Mouse (Mus musculus) MEL (cell line): ENCODE measurements at regions not wholly inside any gene's neighbourhood (a gene's known extent, or its start where the extent isn't known, plus 50 kb on each side); places are given as distances from the start of the nearest gene placed in this dataset.

Source experiments
- DNase-seq: peaks from one replicate; pipeline ENCODE4 v3.0.0; 2011; ENCODE audit warnings: low read depth, low spot score
- H3K27ac ChIP-seq: 2 replicates; pipeline ENCODE4 v1.5.1; 2012; ENCODE audit warnings: low read depth, mild to moderate bottlenecking, control low read depth, low read length, moderate library complexity; ENCODE audit not compliant: control insufficient read depth
- H3K27me3 ChIP-seq, 2 experiments: fragments of 150-350 bp in 1 of 2; sonication (generic) in 1 of 2; 2 replicates each; pipeline ENCODE4 v1.6.1; 2012; ENCODE audit warnings: low read length in 2 of 2, mild to moderate bottlenecking in 2 of 2, improper control_type of control experiment in 1 of 2, moderate library complexity in 1 of 2; ENCODE audit not compliant: insufficient read depth in 2 of 2, control insufficient read depth in 1 of 2
- H3K36me3 ChIP-seq, 2 experiments: 2 replicates each; pipeline ENCODE4 v1.6.1; 2012 to 2014; ENCODE audit warnings: low read length in 2 of 2, improper control_type of control experiment in 1 of 2, inconsistent platforms in 1 of 2, mild to moderate bottlenecking in 1 of 2; ENCODE audit not compliant: insufficient read depth in 2 of 2, control insufficient read depth in 1 of 2
- H3K4me1 ChIP-seq, 2 experiments: fragments of 150-350 bp in 1 of 2; sonication (generic) in 1 of 2; 2 replicates each; pipeline ENCODE4 v1.6.1; 2012; ENCODE audit warnings: low read length in 2 of 2, improper control_type of control experiment in 1 of 2, mild to moderate bottlenecking in 1 of 2; ENCODE audit not compliant: insufficient read depth in 2 of 2, control insufficient read depth in 1 of 2
- H3K4me3 ChIP-seq, 2 experiments: fragments of 150-350 bp in 1 of 2; sonication (generic) in 1 of 2; 2 replicates each; pipeline ENCODE4 v1.5.1; 2012; ENCODE audit warnings: low read depth in 2 of 2, low read length in 2 of 2, mild to moderate bottlenecking in 2 of 2, moderate library complexity in 2 of 2, control low read depth in 1 of 2, improper control_type of control experiment in 1 of 2; ENCODE audit not compliant: control insufficient read depth in 1 of 2, insufficient read depth in 1 of 2
- H3K79me2 ChIP-seq: 2 replicates; pipeline ENCODE4 v1.6.1; 2012; ENCODE audit warnings: mild to moderate bottlenecking, low read length, moderate library complexity; ENCODE audit not compliant: control insufficient read depth, poor library complexity, insufficient read depth
- H3K9ac ChIP-seq: 2 replicates; pipeline ENCODE4 v1.6.1; 2012; ENCODE audit warnings: low read depth, mild to moderate bottlenecking, control low read depth, low read length, moderate library complexity; ENCODE audit not compliant: control insufficient read depth, poor library complexity, severe bottlenecking
- H3K9me3 ChIP-seq: fragments of 150-350 bp; sonication (generic); replicated peaks from 2 replicates; pipeline ENCODE4 v1.6.1; 2012; ENCODE audit warnings: mild to moderate bottlenecking, low read length, improper control_type of control experiment, moderate library complexity; ENCODE audit not compliant: insufficient read depth
- CHD1 ChIP-seq: IDR thresholded peaks from 2 replicates; pipeline ENCODE4 v1.6.1; 2012; ENCODE audit warnings: low read depth, mild to moderate bottlenecking, inconsistent platforms, low read length, improper control_type of control experiment
- CHD2 ChIP-seq: IDR thresholded peaks from 2 replicates; pipeline ENCODE4 v1.6.1; 2011; ENCODE audit warnings: low read length, improper control_type of control experiment
- CTCF ChIP-seq, 3 experiments: IDR thresholded peaks in 2 of 3; conservative IDR thresholded peaks in 1 of 3; 2 replicates each; pipeline ENCODE4 v1.5.1; 2011 to 2012; ENCODE audit warnings: low read length in 3 of 3, low read depth in 2 of 3, mild to moderate bottlenecking in 2 of 3, improper control_type of control experiment in 1 of 3, inconsistent platforms in 1 of 3, mixed read lengths in 1 of 3, moderate library complexity in 1 of 3; ENCODE audit not compliant: control insufficient read depth in 1 of 3, insufficient read depth in 1 of 3, poor library complexity in 1 of 3, severe bottlenecking in 1 of 3
- HCFC1 ChIP-seq: IDR thresholded peaks from 2 replicates; pipeline ENCODE4 v1.6.1; 2012; ENCODE audit warnings: low read depth, mild to moderate bottlenecking, inconsistent platforms, low read length, improper control_type of control experiment, moderate library complexity
- JUND ChIP-seq: IDR thresholded peaks from 2 replicates; pipeline ENCODE4 v1.6.1; 2011; ENCODE audit warnings: low read depth, mild to moderate bottlenecking, improper control_type of control experiment, low read length
- KAT2A ChIP-seq: conservative IDR thresholded peaks from 2 replicates; pipeline ENCODE4 v1.6.1; 2012; ENCODE audit warnings: low read depth, low read length, improper control_type of control experiment, inconsistent platforms
- MAZ ChIP-seq: IDR thresholded peaks from 2 replicates; pipeline ENCODE4 v1.6.1; 2012; ENCODE audit warnings: low read depth, mild to moderate bottlenecking, inconsistent platforms, low read length, improper control_type of control experiment
- MEF2A ChIP-seq: IDR thresholded peaks from 2 replicates; pipeline ENCODE4 v1.6.1; 2014; ENCODE audit warnings: low read depth, mild to moderate bottlenecking, inconsistent platforms, low read length, improper control_type of control experiment; ENCODE audit not compliant: poor library complexity, insufficient replicate concordance, severe bottlenecking; ENCODE audit errors: extremely low read depth
- MYB ChIP-seq: IDR thresholded peaks from 2 replicates; pipeline ENCODE4 v1.6.1; 2011; ENCODE audit warnings: mild to moderate bottlenecking, low read depth, low read length, improper control_type of control experiment
- NELFE ChIP-seq: IDR thresholded peaks from 2 replicates; pipeline ENCODE4 v1.6.1; 2011; ENCODE audit warnings: low read depth, low read length, improper control_type of control experiment
- POLR2A ChIP-seq, 2 experiments: IDR thresholded peaks; 2 replicates each; pipeline ENCODE4 v1.6.1; 2011 to 2012; ENCODE audit warnings: low read length in 2 of 2, mild to moderate bottlenecking in 2 of 2, control low read depth in 1 of 2, improper control_type of control experiment in 1 of 2, low read depth in 1 of 2, moderate library complexity in 1 of 2; ENCODE audit not compliant: control insufficient read depth in 1 of 2, insufficient read depth in 1 of 2, poor library complexity in 1 of 2
- POLR2AphosphoS2 ChIP-seq: IDR thresholded peaks from 2 replicates; pipeline ENCODE4 v1.6.1; 2011; ENCODE audit warnings: low read length, improper control_type of control experiment
- RAD21 ChIP-seq: IDR thresholded peaks from 2 replicates; pipeline ENCODE4 v1.6.1; 2011; ENCODE audit warnings: mild to moderate bottlenecking, low read depth, low read length, improper control_type of control experiment
- RCOR1 ChIP-seq: IDR thresholded peaks from 2 replicates; pipeline ENCODE4 v1.6.1; 2012; ENCODE audit warnings: low read depth, mild to moderate bottlenecking, inconsistent platforms, low read length, improper control_type of control experiment
- SIN3A ChIP-seq: IDR thresholded peaks from 2 replicates; pipeline ENCODE4 v1.6.1; 2012; ENCODE audit warnings: low read length, improper control_type of control experiment, inconsistent platforms
- TAL1 ChIP-seq: IDR thresholded peaks from 2 replicates; pipeline ENCODE4 v1.6.1; 2012; ENCODE audit warnings: mild to moderate bottlenecking, inconsistent platforms, low read length, moderate library complexity, mixed read lengths
- USF2 ChIP-seq, 2 experiments: IDR thresholded peaks; 2 replicates each; pipeline ENCODE4 v1.6.1; 2011 to 2012; ENCODE audit warnings: improper control_type of control experiment in 2 of 2, low read length in 2 of 2, borderline replicate concordance in 1 of 2, inconsistent platforms in 1 of 2, low read depth in 1 of 2, mild to moderate bottlenecking in 1 of 2; ENCODE audit not compliant: insufficient read depth in 1 of 2
- ZC3H11A ChIP-seq: IDR thresholded peaks from 2 replicates; pipeline ENCODE4 v1.6.1; 2012; ENCODE audit warnings: low read depth, mild to moderate bottlenecking, inconsistent platforms, low read length, improper control_type of control experiment
- ZKSCAN1 ChIP-seq: IDR thresholded peaks from 2 replicates; pipeline ENCODE4 v1.6.1; 2012; ENCODE audit warnings: low read depth, mild to moderate bottlenecking, inconsistent platforms, low read length, improper control_type of control experiment, moderate library complexity
- ZNF384 ChIP-seq: IDR thresholded peaks from 2 replicates; pipeline ENCODE4 v1.6.1; 2012; ENCODE audit warnings: low read depth, mild to moderate bottlenecking, inconsistent platforms, low read length, improper control_type of control experiment

- no peak for DNase-seq
- Histone ChIP-seq H3K4me1 (no peaks in the 10 kb centered on the region), H3K9me3 (no peaks in the 10 kb centered on the region), H3K4me3 (no peak overlapping the region), H3K27me3 (no peaks in the 10 kb centered on the region), H3K36me3 (no peaks in the 10 kb centered on the region), H3K27ac (no peak overlapping the region), H3K79me2 (no peaks in the 10 kb centered on the region), H3K9ac (no peak overlapping the region)
- TF ChIP-seq ZC3H11A (no peak), CHD2 (no peak), KAT2A (no peak), JUND (no peak), SIN3A (no peak), POLR2A (IDR thresholded peaks at IDR 0.05; ENCODE audit: control insufficient read depth in 1 of 2, insufficient read depth in 1 of 2, low read depth in 1 of 2, low read length in 2 of 2, poor library complexity in 1 of 2) (no peak), NELFE (no peak), TAL1 (no peak), RCOR1 (no peak), USF2 (IDR thresholded peaks at IDR 0.05; ENCODE audit: borderline replicate concordance in 1 of 2, insufficient read depth in 1 of 2, low read depth in 1 of 2, low read length in 2 of 2) (no peak), ZKSCAN1 (no peak), HCFC1 (no peak), MAZ (no peak), CTCF (IDR thresholded peaks at IDR 0.05 in 2 of 3, conservative IDR thresholded peaks at IDR 0.05 in 1 of 3; ENCODE audit: control insufficient read depth in 1 of 3, insufficient read depth in 1 of 3, low read depth in 2 of 3, low read length in 3 of 3, poor library complexity in 1 of 3, severe bottlenecking in 1 of 3) (no peak), POLR2AphosphoS2 (no peak)
Measured at GRCm38 (mm10) chr9:115401405-115402151, 91.4 kb upstream of the Stt3b start.

- H3K4me3 ChIP-seq = no peak overlapping the region
- no peaks in the 10 kb centered on the region for H3K79me2 ChIP-seq
- no peak overlapping the region for H3K27ac ChIP-seq
- H3K4me1 ChIP-seq = no peaks in the 10 kb centered on the region
- DNase-seq = no peak
- H3K9me3 ChIP-seq = no peaks in the 10 kb centered on the region
- no peaks in the 10 kb centered on the region for H3K36me3 ChIP-seq
- H3K9ac ChIP-seq = no peak overlapping the region
- no peak for TF ChIP-seq MYB
- TF ChIP-seq CHD1 = no peak
- TF ChIP-seq MEF2A = no peak
- no peak for TF ChIP-seq TAL1
- TF ChIP-seq ZNF384 = no peak
- no peak for TF ChIP-seq RAD21
- TF ChIP-seq, all 39 proteins: peak for 0
- no peaks in the 10 kb centered on the region for H3K27me3 ChIP-seq
Measured at GRCm38 (mm10) chr9:115402661-115403060, 92.4 kb upstream of the Stt3b start.
